ENCODE assay signal across 8 mouse cellular contexts in genomic region chr19:6140678-6141393, GRCm38 (mm10). TPM values are rescaled to one million over a fixed set of nuclear protein-coding genes. Genes with fewer than 3 reads are reported as not detected.
A peak's percentile ranks its signal among the peaks of the same experiment; 100 is the strongest.
DNase-seq lines count a peak whose midpoint lies in the region; ATAC-seq lines count a peak whose summit lies in the region.

Gene Batf2, plus strand, starts transcription at chr19:6140983.

- peak within 1 kb of the TSS; percentile 61 for H3K4me3 ChIP-seq in intestine, embryonic 14.5 days (ENCODE audit: low read depth, low read length)

- H3K9ac ChIP-seq in intestine, embryonic 14.5 days (ENCODE audit: low read length), result peak within 1 kb of the TSS; percentile 77

- H3K27ac ChIP-seq in intestine, embryonic 14.5 days (ENCODE audit: low read depth), result peak within 1 kb of the TSS; percentile 94

- peak within 1 kb of the TSS; percentile 79 for H3K4me2 ChIP-seq in intestine, embryonic 14.5 days (ENCODE audit: low read length)

- no peaks in the 10 kb centered on the region for H3K9me3 ChIP-seq in intestine, embryonic 14.5 days (ENCODE audit: control insufficient read depth, low read length)

- H3K4me1 ChIP-seq in intestine, embryonic 14.5 days (replicated peaks; ENCODE audit: control insufficient read depth, insufficient read depth, low read length), result peaks cover 5% of the 10 kb centered on the region

- H3K36me3 ChIP-seq in intestine, embryonic 14.5 days (ENCODE audit: control insufficient read depth, insufficient read depth, low read length), result peaks cover 12% of the 10 kb centered on the region; the same call in 1 of the 2 replicates

- ATAC-seq in intestine, embryonic 14.5 days (replicated peaks; ENCODE audit: low FRiP score, low TSS enrichment, low read depth), result peak; percentile 94

- peak; percentile 96 for DNase-seq in adipocyte (ENCODE audit: low spot score)
- DNase-seq in embryo, embryonic 10 days (ENCODE audit: low spot score), result peak; percentile 98
- DNase-seq in gastrocnemius, postnatal 14 days, result peak; percentile 93
- DNase-seq in intestine, embryonic 14.5 days (ENCODE audit: low spot score), result peak; percentile 98
- peak; percentile 93 to 94 for DNase-seq in left cerebral cortex, postnatal 14 days (ENCODE audit: low spot score in 2 of 2)
- peak; percentile 97 for DNase-seq in mesoderm, embryonic 11.5 days (ENCODE audit: low read depth, low spot score)
- DNase-seq in right cerebral cortex, postnatal 36 days (ENCODE audit: low spot score in 2 of 2), result peak; percentile 88 to 91
- DNase-seq in yolk sac, embryonic 10.5 days (ENCODE audit: low spot score), result peak; percentile 95

- under 1% methylated on average over 68 of the region's 68 CpGs for WGBS in intestine, embryonic 14.5 days

- no peaks in the 10 kb centered on the region for H3K27me3 ChIP-seq in intestine, embryonic 14.5 days (replicated peaks; ENCODE audit: control insufficient read depth, insufficient read depth, low read length)

- intact Hi-C loops in gastrocnemius, postnatal 14 days (cut with DNase I; ENCODE audit: low total_unique reads), result no loop called here
- intact Hi-C loops in left cerebral cortex, postnatal 14 days (cut with DNase I), result loop anchor here (1.0 kb wide), 1 partner anchor 94 kb away; the partner anchor contains the start of gene Ppp2r5b

RNA-seq across cellular contexts. Expression of gene Batf2, which starts in this region (rescaled TPM):
- under 1 TPM in 1 of 2 experiments, not detected in 1; 0.20 TPM for total RNA-seq in gastrocnemius, postnatal 14 days (2021)
- 0.30 and 1.1 TPM in 2 replicates for polyA plus RNA-seq in intestine, embryonic 14.5 days (2014; fragmentation: Nextera tagmentation; extraction: Ambion mirVana)
- total RNA-seq in left cerebral cortex, postnatal 14 days (2021), result under 1 TPM in 1 of 2 experiments, not detected in 1; 0.33 TPM

Comparison
In these comparisons a context has a peak if more than half of its experiments do, and no peak if none do; other contexts are left out.
1. Peak in every context shown above with its lines: DNase-seq, ATAC-seq, H3K4me3 ChIP-seq and H3K27ac ChIP-seq.
2. Peak in DNase-seq in gastrocnemius, postnatal 14 days; RNA of the gene not detected or under 1 TPM.
3. Peak in DNase-seq in left cerebral cortex, postnatal 14 days; RNA of the gene not detected or under 1 TPM.